Mouse (Mus musculus) myocyte (in vitro differentiated cells): Measurements from ENCODE around the gene Otp.

Experiments used
- CEBPB ChIP-seq: IDR thresholded peaks from 2 replicates; pipeline ENCODE4 v1.6.1; 2011; ENCODE audit warnings: mild to moderate bottlenecking, moderate library complexity; ENCODE audit not compliant: poor library complexity, insufficient read depth, severe bottlenecking
- E2F4 ChIP-seq: IDR thresholded peaks from one replicate; pipeline ENCODE4 v1.6.1; 2011; ENCODE audit warnings: mild to moderate bottlenecking, control low read depth, moderate library complexity; ENCODE audit not compliant: insufficient read depth
- MAX ChIP-seq: IDR thresholded peaks from one replicate; pipeline ENCODE4 v1.6.1; 2011; ENCODE audit warnings: low read depth, mild to moderate bottlenecking, control low read depth
- MYOD1 ChIP-seq, 3 experiments: IDR thresholded peaks; one replicate each; pipeline ENCODE4 v1.6.1; 2011; ENCODE audit warnings: control low read depth in 2 of 3, low read depth in 2 of 3, mild to moderate bottlenecking in 2 of 3, moderate library complexity in 1 of 3; ENCODE audit not compliant: insufficient read length in 2 of 3, control insufficient read depth in 1 of 3
- MYOG ChIP-seq, 3 experiments: IDR thresholded peaks; one replicate each; pipeline ENCODE4 v1.6.1; 2011; ENCODE audit warnings: control low read depth in 2 of 3, low read depth in 2 of 3, mild to moderate bottlenecking in 2 of 3; ENCODE audit not compliant: insufficient read length in 2 of 3, control insufficient read depth in 1 of 3, insufficient read depth in 1 of 3
- POLR2A ChIP-seq: IDR thresholded peaks from one replicate; pipeline ENCODE4 v1.6.1; 2011; ENCODE audit warnings: low read depth, mild to moderate bottlenecking, control low read depth, moderate library complexity; ENCODE audit not compliant: insufficient read length
- POLR2AphosphoS2 ChIP-seq: IDR thresholded peaks from one replicate; pipeline ENCODE4 v1.6.1; 2011; ENCODE audit warnings: low read depth, control low read depth; ENCODE audit not compliant: insufficient read length
- REST ChIP-seq: IDR thresholded peaks from one replicate; pipeline ENCODE4 v1.6.1; 2011; ENCODE audit warnings: mild to moderate bottlenecking, control low read depth, moderate library complexity; ENCODE audit not compliant: insufficient read depth, insufficient read length
- SRF ChIP-seq: IDR thresholded peaks from one replicate; pipeline ENCODE4 v1.6.1; 2011; ENCODE audit warnings: low read depth; ENCODE audit not compliant: control insufficient read depth, insufficient read length
- TCF12 ChIP-seq: IDR thresholded peaks from one replicate; pipeline ENCODE4 v1.6.1; 2011; ENCODE audit warnings: mild to moderate bottlenecking, control low read depth; ENCODE audit not compliant: poor library complexity, insufficient read depth, severe bottlenecking
- TCF3 ChIP-seq: IDR thresholded peaks from one replicate; pipeline ENCODE4 v1.6.1; 2011; ENCODE audit warnings: low read depth, control low read depth; ENCODE audit not compliant: insufficient read length
- USF1 ChIP-seq: IDR thresholded peaks from one replicate; pipeline ENCODE4 v1.6.1; 2011; ENCODE audit warnings: low read depth, mild to moderate bottlenecking, control low read depth, moderate library complexity

GRCm38 (mm10) chr13:94875396-94875880 lies at the start of gene Otp:
- no peak for TF ChIP-seq POLR2A
- TF ChIP-seq MYOG (IDR thresholded peaks at IDR 0.05; ENCODE audit: control insufficient read depth in 1 of 3, insufficient read depth in 1 of 3, insufficient read length in 2 of 3, low read depth in 2 of 3): no peak
- TF ChIP-seq USF1: no peak
- no peak for TF ChIP-seq MAX
- no peak for TF ChIP-seq E2F4
- TF ChIP-seq TCF12: no peak
- no peak for TF ChIP-seq REST
- no peak for TF ChIP-seq POLR2AphosphoS2
- no peak for TF ChIP-seq CEBPB
- TF ChIP-seq MYOD1 (IDR thresholded peaks at IDR 0.05; ENCODE audit: control insufficient read depth in 1 of 3, insufficient read length in 2 of 3, low read depth in 2 of 3): no peak
- no peak for TF ChIP-seq SRF
- TF ChIP-seq TCF3: no peak
